Mouse (Mus musculus) bone marrow macrophage, adult 2 months (primary cell): ENCODE measurements around the gene Cnih2.

Experiments
- CTCF ChIP-seq: IDR thresholded peaks from 2 replicates; pipeline ENCODE4 v1.5.1; 2012; ENCODE audit warnings: low read depth, mild to moderate bottlenecking, low read length, moderate library complexity
- POLR2A ChIP-seq: IDR thresholded peaks from 2 replicates; pipeline ENCODE4 v1.6.1; 2012; ENCODE audit warnings: mild to moderate bottlenecking, low read depth, low read length, borderline replicate concordance

- TF ChIP-seq POLR2A (no peak), CTCF (no peak)
Measured at GRCm38 (mm10) chr19:5067867-5068569, 30.3 kb downstream of the Cnih2 start, which contains the start of gene Cd248.
